Mouse (Mus musculus): Measurements from ENCODE around the gene Fbxw21. TPM values are rescaled to one million over a fixed set of nuclear protein-coding genes. Genes with fewer than 3 reads are reported as not detected.

Fbxw21 gene
- polyA plus RNA-seq, 1 experiment = not detected

DNA sequence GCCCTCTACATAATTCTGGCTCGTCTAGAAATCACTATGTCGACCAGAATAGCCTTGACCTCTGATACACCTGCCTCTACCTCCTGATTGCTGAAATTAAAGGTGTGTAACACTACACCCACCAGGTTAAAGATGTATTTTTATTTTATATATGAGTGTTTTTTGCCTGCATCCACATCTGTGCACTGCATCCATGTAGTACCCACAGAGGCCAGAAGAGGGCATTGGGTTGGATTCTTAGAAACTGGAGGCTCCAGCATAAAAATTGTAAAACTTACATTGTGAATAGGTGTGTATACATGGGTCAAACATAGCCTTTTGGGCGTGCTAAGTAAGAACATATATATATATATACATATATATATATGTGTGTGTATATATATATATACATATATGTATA, 33.6 kb downstream of the Fbxw21 start:
- Histone ChIP-seq H3K36me3 (ENCODE audit: control insufficient read depth) (no peaks in the 10 kb centered on the region), H3K9me3 (ENCODE audit: control insufficient read depth, low read length) (no peaks in the 10 kb centered on the region), H3K4me3 (replicated peaks) (no peak overlapping the region), H3K27me3 (ENCODE audit: control insufficient read depth) (no peaks in the 10 kb centered on the region), H3K4me1 (ENCODE audit: control insufficient read depth) (no peaks in the 10 kb centered on the region)
- no peak for TF ChIP-seq GATA1 (IDR thresholded peaks at IDR 0.05; ENCODE audit: low read length)
- no peak for TF ChIP-seq TAL1 (IDR thresholded peaks at IDR 0.05; ENCODE audit: low read length)

DNA sequence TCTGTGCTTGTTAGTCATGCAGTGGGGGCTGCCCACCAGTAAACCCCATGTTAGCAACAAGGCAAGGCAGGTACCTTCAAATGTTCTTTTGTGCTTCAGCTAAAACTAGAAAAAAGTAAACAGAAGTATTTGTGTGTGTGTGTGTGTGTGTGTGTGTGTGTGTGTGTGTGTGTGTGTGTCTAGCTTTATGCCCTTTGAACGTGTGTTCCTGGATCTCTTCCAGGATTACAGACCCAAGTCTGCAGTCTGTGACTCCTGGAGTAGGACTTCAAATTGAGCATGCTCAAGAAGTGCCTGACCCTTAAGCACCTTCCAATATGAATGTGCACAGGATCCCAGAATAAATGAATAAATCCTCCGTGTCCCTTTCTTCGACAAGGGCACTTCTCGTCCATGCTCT, 34.8 kb downstream of the Fbxw21 start:
- Histone ChIP-seq H3K36me3 (ENCODE audit: control insufficient read depth) (no peaks in the 10 kb centered on the region), H3K4me1 (ENCODE audit: control insufficient read depth) (no peaks in the 10 kb centered on the region), H3K27me3 (ENCODE audit: control insufficient read depth) (no peaks in the 10 kb centered on the region), H3K4me3 (replicated peaks) (no peak overlapping the region), H3K9me3 (ENCODE audit: control insufficient read depth, low read length) (no peaks in the 10 kb centered on the region)
- TF ChIP-seq GATA1 (IDR thresholded peaks at IDR 0.05; ENCODE audit: low read length) = no peak
- no peak for TF ChIP-seq TAL1 (IDR thresholded peaks at IDR 0.05; ENCODE audit: low read length)

DNA sequence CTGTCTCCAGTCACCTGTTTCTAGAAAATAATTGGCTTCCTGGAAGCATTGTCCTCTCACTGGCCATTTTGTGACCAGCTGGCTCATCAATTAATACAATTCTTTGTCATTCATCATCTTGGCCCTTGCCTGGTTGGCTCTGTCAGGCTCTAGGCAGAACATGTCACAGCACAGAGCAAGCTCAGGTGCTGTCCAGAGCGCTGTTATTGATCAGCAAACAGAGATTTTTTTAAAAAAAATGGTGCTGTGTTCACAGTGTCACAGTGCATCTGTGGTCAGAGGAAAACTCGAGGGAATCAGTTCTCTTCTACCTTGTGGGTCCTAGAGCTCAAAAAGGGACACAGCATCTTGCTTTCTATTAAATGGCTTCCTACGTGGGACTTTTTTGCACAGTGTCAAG, 36.4 kb downstream of the Fbxw21 start:
- H3K4me1 ChIP-seq (ENCODE audit: control insufficient read depth) = no peaks in the 10 kb centered on the region
- no peaks in the 10 kb centered on the region for H3K36me3 ChIP-seq (ENCODE audit: control insufficient read depth)
- no peak overlapping the region for H3K4me3 ChIP-seq (replicated peaks)
- no peaks in the 10 kb centered on the region for H3K9me3 ChIP-seq (ENCODE audit: control insufficient read depth, low read length)
- TF ChIP-seq TAL1 (IDR thresholded peaks at IDR 0.05; ENCODE audit: low read length) (no peak), GATA1 (IDR thresholded peaks at IDR 0.05; ENCODE audit: low read length) (no peak)
- H3K27me3 ChIP-seq (ENCODE audit: control insufficient read depth) = no peaks in the 10 kb centered on the region

DNA sequence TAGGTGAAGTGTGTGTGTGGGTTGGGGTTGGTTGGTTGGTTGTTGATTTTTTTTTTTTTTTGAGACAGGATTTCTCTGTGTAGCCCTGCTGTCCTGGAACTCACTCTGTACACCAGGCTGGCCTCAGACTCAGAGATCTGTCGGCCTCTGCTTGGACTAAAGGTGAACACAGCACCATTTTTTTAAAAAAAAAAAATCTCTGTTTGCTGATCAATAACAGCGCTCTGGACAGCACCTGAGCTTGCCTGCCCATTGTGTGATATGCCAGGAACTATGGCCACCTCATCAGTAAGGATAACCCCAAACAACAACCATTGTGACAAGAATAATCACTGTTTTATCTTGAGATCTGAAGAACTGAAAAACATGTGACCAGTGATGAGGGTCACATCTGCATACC, 36.8 kb downstream of the Fbxw21 start:
- H3K27me3 ChIP-seq (ENCODE audit: control insufficient read depth) = no peaks in the 10 kb centered on the region
- no peaks in the 10 kb centered on the region for H3K4me1 ChIP-seq (ENCODE audit: control insufficient read depth)
- H3K4me3 ChIP-seq (replicated peaks) = no peak overlapping the region
- TF ChIP-seq GATA1 (IDR thresholded peaks at IDR 0.05; ENCODE audit: low read length) = no peak
- no peak for TF ChIP-seq TAL1 (IDR thresholded peaks at IDR 0.05; ENCODE audit: low read length)
- no peaks in the 10 kb centered on the region for H3K36me3 ChIP-seq (ENCODE audit: control insufficient read depth)
- H3K9me3 ChIP-seq (ENCODE audit: control insufficient read depth, low read length) = no peaks in the 10 kb centered on the region

DNA sequence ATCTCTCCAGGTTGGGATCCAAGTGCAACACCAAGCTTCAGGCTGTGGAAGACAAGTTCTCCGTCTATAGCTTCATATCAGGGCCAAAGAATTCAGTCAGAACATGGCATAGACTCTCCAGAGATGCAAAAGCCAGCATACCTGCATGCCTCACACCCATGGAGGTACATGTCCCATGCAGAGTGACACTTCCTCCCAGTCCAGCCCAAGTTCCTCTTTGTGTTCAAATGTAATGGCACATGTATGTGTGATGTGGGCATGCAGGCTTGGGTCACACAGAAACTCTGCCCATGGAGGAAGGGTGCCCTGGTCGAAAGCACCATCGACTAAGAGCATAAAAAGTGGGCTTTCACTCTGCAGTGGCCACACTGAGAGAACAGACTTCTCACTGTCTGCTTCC, 37.7 kb downstream of the Fbxw21 start:
- Histone ChIP-seq H3K36me3 (ENCODE audit: control insufficient read depth) (no peaks in the 10 kb centered on the region; the same call in 1 of the 2 replicates), H3K9me3 (ENCODE audit: control insufficient read depth, low read length) (no peaks in the 10 kb centered on the region), H3K27me3 (ENCODE audit: control insufficient read depth) (no peaks in the 10 kb centered on the region), H3K4me3 (replicated peaks) (no peak overlapping the region), H3K4me1 (ENCODE audit: control insufficient read depth) (no peaks in the 10 kb centered on the region)
- TF ChIP-seq GATA1 (IDR thresholded peaks at IDR 0.05; ENCODE audit: low read length) (no peak), TAL1 (IDR thresholded peaks at IDR 0.05; ENCODE audit: low read length) (no peak)

DNA sequence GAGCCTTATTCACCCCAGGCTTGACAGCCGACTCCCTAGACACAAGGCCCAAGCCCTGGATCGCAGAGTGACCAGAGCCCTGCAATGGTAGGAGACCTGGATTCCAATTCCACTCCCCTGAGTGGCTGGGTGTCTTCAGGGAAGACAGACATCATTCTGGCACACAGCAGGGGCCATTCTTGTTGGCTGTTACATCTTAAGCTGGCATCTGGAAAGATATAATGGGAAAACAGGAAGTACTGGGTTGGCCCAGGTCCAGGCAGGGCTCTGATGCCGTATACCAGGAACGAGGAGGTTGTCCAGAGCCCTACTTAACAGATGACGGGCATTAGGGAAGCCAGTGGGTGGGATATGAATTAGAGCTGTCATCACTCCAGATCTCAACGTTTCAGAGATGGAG, 38.6 kb downstream of the Fbxw21 start:
- Histone ChIP-seq H3K9me3 (ENCODE audit: control insufficient read depth, low read length) (no peaks in the 10 kb centered on the region), H3K27me3 (ENCODE audit: control insufficient read depth) (no peaks in the 10 kb centered on the region), H3K4me1 (ENCODE audit: control insufficient read depth) (no peaks in the 10 kb centered on the region), H3K36me3 (ENCODE audit: control insufficient read depth) (no peaks in the 10 kb centered on the region; the same call in 1 of the 2 replicates), H3K4me3 (replicated peaks) (no peak overlapping the region)
- TF ChIP-seq GATA1 (IDR thresholded peaks at IDR 0.05; ENCODE audit: low read length) (no peak), TAL1 (IDR thresholded peaks at IDR 0.05; ENCODE audit: low read length) (no peak)

DNA sequence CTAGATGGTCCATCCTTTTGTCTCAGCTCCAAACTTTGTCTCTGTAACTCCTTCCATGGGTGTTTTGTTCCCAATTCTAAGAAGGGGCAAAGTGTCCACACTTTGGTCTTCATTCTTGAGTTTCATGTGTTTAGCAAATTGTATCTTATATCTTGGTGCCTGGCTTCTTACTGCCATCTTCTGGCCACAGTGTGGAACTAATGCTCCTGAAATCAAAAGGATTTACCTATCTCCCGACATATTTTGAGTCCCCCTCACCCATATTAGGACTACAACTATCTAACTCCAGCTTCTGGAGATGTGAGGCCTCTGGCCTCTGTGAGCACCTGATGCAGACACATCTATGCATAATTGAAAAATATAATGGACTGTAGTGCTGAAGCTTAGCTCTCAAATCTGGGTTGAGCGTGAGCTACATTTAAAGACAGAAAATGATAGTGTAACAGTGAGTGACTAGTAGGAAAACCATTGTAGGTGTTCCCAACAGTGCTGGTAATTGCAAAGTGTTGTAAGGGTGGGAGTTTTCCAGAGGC, 39.2 kb downstream of the Fbxw21 start:
- no peaks in the 10 kb centered on the region for H3K27me3 ChIP-seq (ENCODE audit: control insufficient read depth)
- H3K4me1 ChIP-seq (ENCODE audit: control insufficient read depth) = no peaks in the 10 kb centered on the region
- peaks cover 5% of the 10 kb centered on the region; the same call in 1 of the 2 replicates for H3K36me3 ChIP-seq (ENCODE audit: control insufficient read depth)
- TF ChIP-seq TAL1 (IDR thresholded peaks at IDR 0.05; ENCODE audit: low read length) (no peak), GATA1 (IDR thresholded peaks at IDR 0.05; ENCODE audit: low read length) (no peak)
- H3K4me3 ChIP-seq (replicated peaks) = no peak overlapping the region
- H3K9me3 ChIP-seq (ENCODE audit: control insufficient read depth, low read length) = no peaks in the 10 kb centered on the region

DNA sequence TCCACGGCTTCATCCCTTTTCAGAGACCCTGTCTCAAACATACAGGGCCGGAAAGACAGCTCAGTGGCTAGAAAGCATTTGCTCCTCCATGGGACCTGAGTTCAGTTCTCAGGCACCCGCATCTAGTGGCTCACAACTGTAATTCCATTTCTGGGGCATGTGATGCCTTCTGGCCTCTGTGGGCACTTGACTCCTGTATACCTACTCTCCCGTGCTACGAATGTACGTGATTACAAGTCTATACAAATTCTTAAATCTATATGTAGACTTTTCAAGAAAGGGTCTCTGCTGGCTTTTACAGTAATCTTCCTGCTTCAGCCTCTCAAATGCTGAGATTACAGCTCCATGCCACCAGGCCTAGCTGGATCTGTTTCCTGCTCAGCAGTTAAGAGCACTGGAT, 40.9 kb downstream of the Fbxw21 start:
- Histone ChIP-seq H3K9me3 (ENCODE audit: control insufficient read depth, low read length) (no peaks in the 10 kb centered on the region), H3K4me3 (replicated peaks) (no peak overlapping the region), H3K4me1 (ENCODE audit: control insufficient read depth) (no peaks in the 10 kb centered on the region), H3K36me3 (ENCODE audit: control insufficient read depth) (peaks cover 5% of the 10 kb centered on the region; the same call in 1 of the 2 replicates), H3K27me3 (ENCODE audit: control insufficient read depth) (no peaks in the 10 kb centered on the region)
- TF ChIP-seq TAL1 (IDR thresholded peaks at IDR 0.05; ENCODE audit: low read length) (no peak), GATA1 (IDR thresholded peaks at IDR 0.05; ENCODE audit: low read length) (no peak)

DNA sequence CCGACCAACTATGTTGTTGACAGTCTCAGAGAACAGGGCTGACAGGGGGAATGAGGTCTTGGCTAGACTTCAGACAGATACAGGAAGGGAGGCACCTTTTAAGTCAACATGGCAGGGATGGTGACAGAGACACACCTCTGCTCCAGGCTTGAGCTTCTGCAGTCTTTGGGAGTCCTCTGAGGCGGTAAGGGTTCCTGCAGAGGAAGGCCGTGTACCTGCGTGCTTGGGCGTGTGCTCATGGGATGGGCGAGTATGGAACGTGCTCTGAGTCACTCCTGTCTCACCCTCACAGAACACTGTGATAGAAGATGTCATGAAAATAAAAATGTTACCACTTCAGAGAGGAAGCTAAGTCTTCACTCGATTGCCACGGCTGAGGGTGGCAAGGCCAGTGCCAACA, 42.3 kb downstream of the Fbxw21 start:
- Histone ChIP-seq H3K27me3 (ENCODE audit: control insufficient read depth) (no peaks in the 10 kb centered on the region), H3K36me3 (ENCODE audit: control insufficient read depth) (peaks cover 11% of the 10 kb centered on the region; the same call in 1 of the 2 replicates), H3K4me1 (ENCODE audit: control insufficient read depth) (no peaks in the 10 kb centered on the region), H3K9me3 (ENCODE audit: control insufficient read depth, low read length) (no peaks in the 10 kb centered on the region), H3K4me3 (replicated peaks) (no peak overlapping the region)
- TF ChIP-seq TAL1 (IDR thresholded peaks at IDR 0.05; ENCODE audit: low read length) = no peak
- TF ChIP-seq GATA1 (IDR thresholded peaks at IDR 0.05; ENCODE audit: low read length) = no peak

DNA sequence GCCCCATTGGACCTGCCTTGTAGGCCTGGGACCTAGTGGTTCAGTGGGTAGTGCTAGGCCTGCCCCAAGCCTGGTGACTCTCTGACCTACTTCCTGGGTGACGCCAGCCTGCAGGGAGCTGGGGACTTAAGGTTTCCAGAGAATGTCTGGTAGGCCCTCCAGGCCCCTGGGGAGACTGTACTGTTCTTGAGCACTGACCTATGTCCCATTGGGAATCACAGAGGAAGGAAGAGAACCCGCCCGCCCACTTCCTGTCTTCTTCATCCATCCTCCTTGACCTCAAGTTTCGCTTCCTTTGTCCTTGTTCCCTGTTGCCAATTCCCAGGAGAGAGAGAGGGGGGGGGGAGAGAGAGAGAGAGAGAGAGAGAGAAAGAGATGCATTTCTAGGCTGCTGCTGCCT, 43.7 kb downstream of the Fbxw21 start:
- Histone ChIP-seq H3K4me3 (replicated peaks) (no peak overlapping the region), H3K9me3 (ENCODE audit: control insufficient read depth, low read length) (no peaks in the 10 kb centered on the region), H3K4me1 (ENCODE audit: control insufficient read depth) (no peaks in the 10 kb centered on the region), H3K36me3 (ENCODE audit: control insufficient read depth) (peaks cover 19% of the 10 kb centered on the region; the same call in 1 of the 2 replicates), H3K27me3 (ENCODE audit: control insufficient read depth) (no peaks in the 10 kb centered on the region)
- no peak for TF ChIP-seq TAL1 (IDR thresholded peaks at IDR 0.05; ENCODE audit: low read length)
- TF ChIP-seq GATA1 (IDR thresholded peaks at IDR 0.05; ENCODE audit: low read length) = no peak

Data from erythroblast, embryonic 14.5 days (primary cell).